Mouse (Mus musculus): ENCODE data around the gene Dnase2a. TPM values are rescaled to one million over a fixed set of nuclear protein-coding genes. Genes with fewer than 3 reads are reported as not detected.

Gene Dnase2a
- total and polyA plus RNA-seq, 2 experiments from 2014 or later: 4.3 to 6.7 TPM

GRCm38 (mm10) chr8:84949753-84950152 is 41.4 kb downstream of the Dnase2a start:
- no peak overlapping the region for H3K4me2 ChIP-seq (ENCODE audit: low read depth, low read length, poor library complexity, severe bottlenecking)
- peaks cover 11% of the 10 kb centered on the region for H3K27me3 ChIP-seq (ENCODE audit: insufficient read depth, low read length)
- H3K27ac ChIP-seq (ENCODE audit: low read depth, low read length): no peak overlapping the region
- no peak for DNase-seq (ENCODE audit: low spot score)
- 17% methylated on average over 12 of the region's 12 CpGs for WGBS
- no peak for ATAC-seq (ENCODE audit: low FRiP score)
- H3K4me3 ChIP-seq (ENCODE audit: low read depth, low read length): no peak overlapping the region
- TF ChIP-seq CTCF (IDR thresholded peaks at IDR 0.05): no peak
- no peak overlapping the region for H3K9ac ChIP-seq (replicated peaks; ENCODE audit: low read length, poor library complexity, severe bottlenecking)
- H3K36me3 ChIP-seq (ENCODE audit: insufficient read depth, low read length): no peaks in the 10 kb centered on the region
- H3K9me3 ChIP-seq (ENCODE audit: low read length): no peaks in the 10 kb centered on the region
- no peaks in the 10 kb centered on the region; the same call in 1 of the 2 replicates for H3K4me1 ChIP-seq (ENCODE audit: insufficient read depth, low read length)

GRCm38 (mm10) chr8:84952612-84953255 is 44.4 kb downstream of the Dnase2a start:
- H3K4me2 ChIP-seq (ENCODE audit: low read depth, low read length, poor library complexity, severe bottlenecking): no peak overlapping the region
- no peak for TF ChIP-seq CTCF (IDR thresholded peaks at IDR 0.05)
- ATAC-seq (ENCODE audit: low FRiP score): no peak
- no peaks in the 10 kb centered on the region for H3K9me3 ChIP-seq (ENCODE audit: low read length)
- no peak overlapping the region for H3K27ac ChIP-seq (ENCODE audit: low read depth, low read length)
- no peak for DNase-seq (ENCODE audit: low spot score)
- H3K36me3 ChIP-seq (ENCODE audit: insufficient read depth, low read length): 0 out of 2 replicates have a peak, but pooled peaks cover 2% of the 10 kb centered on the region
- WGBS: 12% methylated on average over 18 of the region's 18 CpGs
- peaks cover 11% of the 10 kb centered on the region for H3K27me3 ChIP-seq (ENCODE audit: insufficient read depth, low read length)
- no peaks in the 10 kb centered on the region for H3K4me1 ChIP-seq (ENCODE audit: insufficient read depth, low read length)
- H3K4me3 ChIP-seq (ENCODE audit: low read depth, low read length): no peak overlapping the region
- no peak overlapping the region for H3K9ac ChIP-seq (replicated peaks; ENCODE audit: low read length, poor library complexity, severe bottlenecking)

DNA sequence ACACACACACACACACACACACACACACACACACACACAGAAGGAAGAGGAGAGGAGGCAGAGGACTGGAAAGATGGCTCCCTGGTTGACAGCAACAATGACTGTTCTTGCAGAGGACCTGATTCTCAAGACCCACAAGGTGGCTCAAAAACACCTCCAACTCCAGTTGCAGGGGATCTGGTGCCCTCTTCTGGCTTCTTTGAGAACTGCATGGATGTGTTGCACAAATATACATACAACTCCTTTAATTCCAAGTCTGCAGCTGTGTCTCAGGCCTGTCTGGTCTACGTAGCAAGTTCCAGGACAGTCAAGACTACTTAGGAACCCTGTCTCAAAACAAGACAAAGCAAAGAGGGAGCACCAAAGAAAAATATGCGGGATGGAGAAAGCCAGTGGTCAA is 48.4 kb downstream of the Dnase2a start:
- ATAC-seq (ENCODE audit: low FRiP score) (no peak), DNase-seq (ENCODE audit: low spot score) (peak; percentile 82)
- Histone ChIP-seq H3K36me3 (ENCODE audit: insufficient read depth, low read length) (peaks cover 6% of the 10 kb centered on the region; the same call in 1 of the 2 replicates), H3K4me3 (ENCODE audit: low read depth, low read length) (no peak overlapping the region), H3K27me3 (ENCODE audit: insufficient read depth, low read length) (no peaks in the 10 kb centered on the region; the same call in 1 of the 2 replicates), H3K4me1 (ENCODE audit: insufficient read depth, low read length) (no peaks in the 10 kb centered on the region), H3K27ac (ENCODE audit: low read depth, low read length) (no peak overlapping the region), H3K9ac (replicated peaks; ENCODE audit: low read length, poor library complexity, severe bottlenecking) (no peak overlapping the region), H3K9me3 (ENCODE audit: low read length) (no peaks in the 10 kb centered on the region), H3K4me2 (ENCODE audit: low read depth, low read length, poor library complexity, severe bottlenecking) (no peak overlapping the region)
- TF ChIP-seq CTCF (IDR thresholded peaks at IDR 0.05): peak; percentile 93
- WGBS: 43% methylated on average over 2 of the region's 2 CpGs

- no peak for TF ChIP-seq CTCF (IDR thresholded peaks at IDR 0.05)
- no peak overlapping the region for H3K4me2 ChIP-seq (ENCODE audit: low read depth, low read length, poor library complexity, severe bottlenecking)
- no peaks in the 10 kb centered on the region for H3K4me1 ChIP-seq (ENCODE audit: insufficient read depth, low read length)
- no peak for DNase-seq (ENCODE audit: low spot score)
- H3K4me3 ChIP-seq (ENCODE audit: low read depth, low read length): no peak overlapping the region
- ATAC-seq (ENCODE audit: low FRiP score): no peak
- WGBS: 91% methylated on average over 7 of the region's 7 CpGs
- H3K27ac ChIP-seq (ENCODE audit: low read depth, low read length): no peak overlapping the region
- no peaks in the 10 kb centered on the region for H3K27me3 ChIP-seq (ENCODE audit: insufficient read depth, low read length)
- H3K36me3 ChIP-seq (ENCODE audit: insufficient read depth, low read length): peaks cover 6% of the 10 kb centered on the region; the same call in 1 of the 2 replicates
- no peak overlapping the region for H3K9ac ChIP-seq (replicated peaks; ENCODE audit: low read length, poor library complexity, severe bottlenecking)
- no peaks in the 10 kb centered on the region for H3K9me3 ChIP-seq (ENCODE audit: low read length)
These were observed 51.5 kb downstream of the Dnase2a start for GRCm38 (mm10) chr8:84959811-84960210.

DNA sequence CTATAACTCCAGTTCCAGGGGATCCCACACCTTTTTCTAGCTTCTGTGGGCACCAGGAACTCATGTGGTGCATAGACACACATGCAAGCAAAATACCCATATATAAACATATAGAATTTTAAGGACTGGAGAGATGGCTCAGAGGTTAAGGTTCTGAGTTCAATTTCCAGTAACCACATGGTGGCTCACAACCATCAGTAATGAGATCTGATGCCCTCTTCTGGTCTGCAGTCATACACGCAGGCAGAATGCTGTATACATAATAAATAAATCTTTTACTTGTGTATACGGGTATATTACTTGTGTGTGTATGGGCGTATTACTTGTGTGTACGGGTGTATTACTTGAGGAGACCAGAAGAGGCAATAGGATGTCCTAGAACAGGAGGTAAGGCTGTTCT is 55.6 kb downstream of the Dnase2a start:
- Histone ChIP-seq H3K27me3 (ENCODE audit: insufficient read depth, low read length) (no peaks in the 10 kb centered on the region), H3K36me3 (ENCODE audit: insufficient read depth, low read length) (no peaks in the 10 kb centered on the region; the same call in 1 of the 2 replicates), H3K9me3 (ENCODE audit: low read length) (no peaks in the 10 kb centered on the region), H3K4me2 (ENCODE audit: low read depth, low read length, poor library complexity, severe bottlenecking) (no peak overlapping the region), H3K4me1 (ENCODE audit: insufficient read depth, low read length) (peaks cover 6% of the 10 kb centered on the region; the same call in 1 of the 2 replicates), H3K4me3 (ENCODE audit: low read depth, low read length) (no peak overlapping the region), H3K27ac (ENCODE audit: low read depth, low read length) (no peak overlapping the region), H3K9ac (replicated peaks; ENCODE audit: low read length, poor library complexity, severe bottlenecking) (no peak overlapping the region)
- no peak for ATAC-seq (ENCODE audit: low FRiP score)
- TF ChIP-seq CTCF (IDR thresholded peaks at IDR 0.05): peak; percentile 39
- 87% methylated on average over 4 of the region's 4 CpGs for WGBS
- DNase-seq (ENCODE audit: low spot score): no peak

DNA sequence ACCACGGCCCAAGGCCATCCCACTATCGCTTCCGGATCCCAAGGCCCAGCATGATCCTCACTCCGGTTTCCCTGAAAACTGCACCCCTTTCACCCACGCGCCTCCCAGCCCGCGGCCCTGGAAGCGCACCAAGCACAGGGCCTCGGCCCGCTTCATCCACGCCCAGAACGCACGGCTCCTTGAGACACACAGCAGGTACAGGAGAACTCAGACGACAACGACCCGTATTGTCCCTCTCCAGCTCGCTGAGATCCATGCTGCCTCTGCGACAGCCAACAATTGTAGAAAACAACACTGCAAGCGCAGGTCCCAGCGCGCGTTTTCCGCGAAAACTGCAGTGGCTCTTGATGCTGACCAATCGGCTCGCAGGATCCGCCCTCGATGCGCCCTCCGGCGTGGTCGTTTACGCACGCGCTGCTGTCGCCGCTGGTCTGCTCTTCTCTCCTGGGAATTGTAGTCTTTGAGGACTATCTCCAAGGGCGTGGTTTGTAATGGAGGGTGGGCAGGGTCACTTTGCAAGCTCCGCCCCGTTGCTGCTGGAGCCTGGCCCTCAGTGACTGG is 57.5 kb downstream of the Dnase2a start:
- H3K27ac ChIP-seq (ENCODE audit: low read depth, low read length): no peak overlapping the region; the same call in 1 of the 2 replicates
- TF ChIP-seq CTCF (IDR thresholded peaks at IDR 0.05): no peak
- peaks cover 10% of the 10 kb centered on the region; the same call in 1 of the 2 replicates for H3K4me1 ChIP-seq (ENCODE audit: insufficient read depth, low read length)
- no peaks in the 10 kb centered on the region for H3K9me3 ChIP-seq (ENCODE audit: low read length)
- ATAC-seq (ENCODE audit: low FRiP score) (peak; percentile 77), DNase-seq (ENCODE audit: low spot score) (peak; percentile 98)
- H3K36me3 ChIP-seq (ENCODE audit: insufficient read depth, low read length): peaks cover under 1% of the 10 kb centered on the region
- H3K9ac ChIP-seq (replicated peaks; ENCODE audit: low read length, poor library complexity, severe bottlenecking): peak overlapping the region; percentile 62
- peak overlapping the region; percentile 59 for H3K4me3 ChIP-seq (ENCODE audit: low read depth, low read length)
- no peaks in the 10 kb centered on the region for H3K27me3 ChIP-seq (ENCODE audit: insufficient read depth, low read length)
- WGBS: under 1% methylated on average over 41 of the region's 41 CpGs
- H3K4me2 ChIP-seq (ENCODE audit: low read depth, low read length, poor library complexity, severe bottlenecking): peak overlapping the region; percentile 91

All from midbrain, postnatal 0 days (tissue).